Mouse (Mus musculus) megakaryocyte, adult 5-6 weeks (primary cell): Measurements from ENCODE around the gene Gm48552. TPM values are rescaled to one million over a fixed set of nuclear protein-coding genes. Genes with fewer than 3 reads are reported as not detected.
A peak's percentile ranks its signal among the peaks of the same experiment; 100 is the strongest.

Source experiments
- ATAC-seq: 2 replicates; pipeline ENCODE4 v1.8.0; 2016; ENCODE audit warnings: mild to moderate bottlenecking, inconsistent platforms; ENCODE audit not compliant: poor library complexity, severe bottlenecking
- total RNA-seq, 2 experiments: library from RNA; stranded (forward) in 1 of 2; stranded (reverse) in 1 of 2; fragments of 153-499, 151-499 nt in 1 of 2; fragments of 221-1000, 200-1000 nt in 1 of 2; gene quantifications; 2 replicates each; pipeline versions ENCODE4 v1.2.3 to v1.2.4; 2015 to 2017

Gm48552 gene
- total RNA-seq, 2 experiments from 2014 or later = 0.26 TPM; not detected in 1

DNA sequence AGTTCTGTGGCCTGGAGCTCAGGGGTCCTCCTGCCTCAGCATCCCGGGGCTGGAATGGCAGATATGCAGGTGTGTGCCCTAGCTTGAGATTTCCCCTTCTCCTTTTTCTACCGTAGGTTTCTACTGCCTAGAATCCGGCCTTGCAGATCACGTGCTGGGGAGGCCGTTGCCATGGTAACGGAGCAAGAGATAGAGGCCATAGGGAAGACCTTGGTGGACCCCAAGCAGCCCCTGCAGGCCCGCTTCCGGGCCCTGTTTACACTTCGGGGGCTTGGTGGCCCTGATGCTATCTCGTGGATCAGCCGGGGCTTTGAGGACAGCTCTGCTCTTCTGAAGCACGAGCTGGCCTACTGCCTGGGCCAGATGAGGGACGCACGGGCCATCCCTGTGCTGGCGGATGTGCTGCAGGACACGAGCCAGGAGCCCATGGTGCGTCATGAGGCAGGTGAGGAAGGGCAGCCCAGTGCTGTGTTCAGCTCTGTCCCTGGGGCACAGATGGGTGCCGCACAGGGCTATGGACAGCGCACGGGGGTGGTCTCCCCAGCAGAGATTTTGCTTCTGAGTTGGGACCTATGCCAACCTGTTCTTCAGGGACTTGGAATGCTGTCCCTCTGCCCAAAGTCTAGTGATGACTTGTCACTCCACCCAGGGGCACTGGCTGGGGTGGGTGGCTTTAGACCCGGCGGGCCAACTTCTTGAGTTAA, 3.0 kb upstream of the Gm48552 start:
- no peak for ATAC-seq

DNA sequence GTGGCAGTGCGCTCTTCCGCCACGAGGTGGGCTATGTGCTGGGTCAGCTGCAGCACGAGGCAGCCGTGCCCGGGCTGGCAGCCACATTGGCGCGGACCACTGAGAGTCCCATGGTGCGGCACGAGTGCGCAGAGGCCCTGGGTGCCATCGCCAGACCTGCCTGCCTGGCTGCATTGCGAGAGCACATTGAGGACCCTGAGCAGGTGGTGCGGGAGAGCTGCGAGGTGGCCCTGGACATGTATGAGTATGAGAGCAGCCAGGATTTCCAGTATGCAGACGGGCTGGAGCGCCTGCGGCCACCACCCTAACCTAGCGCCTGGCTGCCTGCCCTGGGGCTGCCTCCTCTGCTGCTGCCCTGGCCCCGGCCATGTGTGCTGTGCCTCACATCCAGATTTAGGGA, 1.1 kb upstream of the Gm48552 start:
- no peak for ATAC-seq

GRCm38 (mm10) chr10:81389373-81389772, 568 bp downstream of the Gm48552 start:
- ATAC-seq = no peak

DNA sequence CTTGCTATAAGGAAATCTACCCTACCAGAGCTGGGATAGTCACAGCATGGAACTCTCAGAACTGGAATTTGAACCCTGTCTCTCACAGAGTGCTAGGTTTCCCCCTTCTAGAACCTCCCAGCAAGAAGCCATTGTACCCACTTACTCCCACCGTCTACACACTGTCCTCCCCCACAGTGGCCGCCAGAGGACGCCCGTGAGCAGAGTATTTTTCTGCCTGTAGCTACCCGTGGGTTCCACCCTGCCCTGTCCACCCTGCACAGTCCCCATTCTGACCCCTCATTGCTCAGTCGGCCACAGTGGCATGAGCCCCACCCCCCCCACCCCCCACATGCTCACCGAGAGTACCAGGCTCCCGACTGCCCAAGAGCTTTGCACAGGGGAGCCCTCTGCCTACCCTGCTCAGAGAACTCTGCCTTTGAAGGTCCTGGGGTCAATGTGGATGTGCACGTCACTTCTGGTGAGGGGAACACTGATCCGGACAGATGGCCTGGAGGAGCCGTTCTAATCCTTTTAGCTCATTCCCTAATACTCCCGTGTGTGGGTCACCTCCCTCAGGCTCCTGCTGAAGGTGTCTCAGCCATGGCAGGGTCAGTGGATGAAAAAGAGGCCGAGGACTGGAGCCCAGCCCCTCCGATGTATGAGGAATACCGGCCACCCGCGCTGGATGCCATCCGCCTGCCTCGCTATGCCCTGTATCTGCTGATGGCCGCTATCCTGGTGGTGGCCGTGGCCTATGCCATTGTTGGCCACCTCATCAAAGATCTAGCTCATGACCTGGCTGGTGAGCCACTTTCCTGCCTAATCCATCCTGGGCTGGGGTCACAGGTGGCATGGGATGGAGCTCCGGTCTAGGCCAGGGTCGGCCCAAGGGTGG, 1.2 kb downstream of the Gm48552 start:
- peak; percentile 83 for ATAC-seq

GRCm38 (mm10) chr10:81390678-81390965, 1.8 kb downstream of the Gm48552 start:
- ATAC-seq = no peak

GRCm38 (mm10) chr10:81392270-81392669, 3.5 kb downstream of the Gm48552 start:
- no peak for ATAC-seq

DNA sequence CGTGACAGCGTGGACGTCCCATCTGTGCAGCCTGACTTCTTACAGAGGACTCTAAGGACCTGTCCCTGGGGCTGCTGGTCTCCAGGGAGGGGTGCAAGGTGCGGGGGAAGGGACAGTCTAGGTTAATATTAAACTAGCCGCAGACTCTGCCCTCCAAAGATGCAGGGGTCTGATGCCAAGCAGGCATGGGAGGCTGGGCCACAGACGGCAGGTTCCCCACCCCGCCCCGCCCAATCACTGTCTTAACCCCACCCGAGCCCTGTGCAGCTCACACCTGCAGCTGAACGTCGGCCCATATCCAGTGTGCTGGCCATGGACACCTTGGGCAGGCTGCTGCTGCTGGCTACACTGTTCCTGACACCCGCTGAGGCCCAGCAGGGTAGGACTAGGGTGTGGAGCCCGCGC, 4.0 kb downstream of the Gm48552 start, which contains the start of gene Smim24:
TSS of gene Smim24 (plus strand) at position 271 of the 405 bp plus-strand sequence.
- no peak for ATAC-seq

DNA sequence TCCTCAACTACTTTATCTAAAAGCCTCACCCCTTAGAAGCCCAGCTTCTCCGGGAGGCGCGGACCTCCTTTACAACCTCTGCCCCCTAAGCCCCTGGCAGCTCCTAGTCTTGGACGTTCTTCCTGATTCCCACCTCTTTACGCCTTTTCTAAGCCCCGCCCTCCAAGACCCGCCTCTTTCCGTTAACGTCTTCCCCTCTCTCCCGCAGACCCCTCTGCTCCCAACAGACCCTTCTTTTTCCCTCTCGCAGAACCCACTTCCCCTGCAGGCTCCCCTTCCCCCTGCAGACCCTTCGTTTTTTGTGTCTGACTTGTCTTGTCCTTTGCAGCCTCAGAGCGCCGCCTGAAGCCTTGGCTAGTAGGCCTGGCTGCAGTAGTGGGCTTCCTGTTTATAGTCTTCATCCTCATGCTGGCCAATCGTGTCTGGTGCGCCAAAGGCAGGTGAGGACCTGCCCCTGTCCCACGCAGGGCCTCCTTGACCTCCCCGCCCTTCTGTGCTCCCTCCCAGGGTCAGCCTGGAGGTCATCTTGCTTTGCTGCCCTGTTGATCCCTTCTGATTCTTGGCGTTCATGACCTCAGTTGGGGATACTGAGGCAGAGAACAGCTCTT, 4.8 kb downstream of the Gm48552 start:
- ATAC-seq = peak; percentile 41

DNA sequence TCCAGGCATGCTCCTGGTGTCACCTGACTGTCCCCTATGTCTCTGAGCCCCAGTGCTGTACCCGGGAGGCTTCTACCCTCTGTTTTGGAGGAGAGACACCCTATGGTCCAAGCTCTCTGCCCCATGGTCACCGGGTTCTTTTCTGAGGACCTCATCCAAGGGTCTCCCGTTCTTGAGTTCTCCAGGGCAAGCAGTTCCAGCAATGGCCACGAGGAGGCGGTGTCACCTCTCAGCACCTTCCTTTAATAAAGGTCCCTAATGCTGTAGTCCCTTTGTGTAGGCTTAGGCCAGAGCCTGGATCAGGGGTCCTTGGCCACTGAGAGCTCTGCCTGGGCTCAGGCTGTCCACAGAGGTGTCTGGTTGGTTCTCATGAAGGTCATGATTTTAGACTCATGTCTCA, 6.3 kb downstream of the Gm48552 start:
- peak; percentile 78 for ATAC-seq

GRCm38 (mm10) chr10:81395865-81396264, 7.1 kb downstream of the Gm48552 start:
- no peak for ATAC-seq

DNA sequence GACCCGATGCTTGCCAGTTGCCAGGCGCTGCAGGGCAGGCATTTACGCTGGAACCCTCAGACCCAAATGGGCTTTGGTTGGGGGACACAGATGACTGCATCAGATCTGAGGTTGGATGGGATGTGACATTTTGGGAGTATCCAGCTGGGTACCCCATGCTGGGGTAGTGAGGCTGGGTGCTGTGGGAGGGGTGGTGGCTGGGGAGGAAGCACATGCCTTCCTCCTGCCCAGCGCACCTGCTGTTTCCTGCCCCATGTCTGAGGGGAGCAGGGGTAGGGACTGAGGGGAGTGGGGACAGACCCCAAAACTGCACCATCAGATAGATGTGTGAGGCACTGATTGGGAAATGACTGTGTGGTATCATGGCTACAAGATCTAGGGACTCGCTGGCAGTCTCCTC, 7.9 kb downstream of the Gm48552 start:
- ATAC-seq = no peak

GRCm38 (mm10) chr10:81399296-81399695, 10.5 kb downstream of the Gm48552 start:
- no peak for ATAC-seq

DNA sequence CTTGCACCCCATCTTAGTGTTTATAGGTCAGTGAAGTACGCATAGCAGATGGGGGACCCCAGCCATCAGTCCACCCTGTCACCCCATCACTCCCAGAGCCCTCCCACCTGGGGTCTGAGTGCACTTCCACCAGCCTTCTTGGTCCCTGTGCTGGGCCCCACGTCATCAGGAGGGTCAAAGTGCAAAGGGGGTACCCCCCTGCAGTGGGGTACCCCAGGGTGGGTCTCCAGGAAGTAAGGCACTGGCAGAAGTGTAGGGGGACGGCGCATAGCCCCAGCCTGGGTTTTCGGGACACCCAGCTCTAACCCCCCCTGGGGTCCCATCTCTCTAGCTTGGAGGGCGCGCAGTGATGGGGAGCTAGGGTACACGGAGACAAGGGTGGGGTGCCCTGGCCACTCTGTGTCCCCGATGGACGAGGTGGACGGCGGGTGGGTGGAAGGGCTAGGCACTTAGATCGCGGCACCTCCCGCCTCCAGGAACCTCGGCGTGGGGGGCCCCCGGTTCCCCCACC, 11.0 kb downstream of the Gm48552 start:
- ATAC-seq = no peak

DNA sequence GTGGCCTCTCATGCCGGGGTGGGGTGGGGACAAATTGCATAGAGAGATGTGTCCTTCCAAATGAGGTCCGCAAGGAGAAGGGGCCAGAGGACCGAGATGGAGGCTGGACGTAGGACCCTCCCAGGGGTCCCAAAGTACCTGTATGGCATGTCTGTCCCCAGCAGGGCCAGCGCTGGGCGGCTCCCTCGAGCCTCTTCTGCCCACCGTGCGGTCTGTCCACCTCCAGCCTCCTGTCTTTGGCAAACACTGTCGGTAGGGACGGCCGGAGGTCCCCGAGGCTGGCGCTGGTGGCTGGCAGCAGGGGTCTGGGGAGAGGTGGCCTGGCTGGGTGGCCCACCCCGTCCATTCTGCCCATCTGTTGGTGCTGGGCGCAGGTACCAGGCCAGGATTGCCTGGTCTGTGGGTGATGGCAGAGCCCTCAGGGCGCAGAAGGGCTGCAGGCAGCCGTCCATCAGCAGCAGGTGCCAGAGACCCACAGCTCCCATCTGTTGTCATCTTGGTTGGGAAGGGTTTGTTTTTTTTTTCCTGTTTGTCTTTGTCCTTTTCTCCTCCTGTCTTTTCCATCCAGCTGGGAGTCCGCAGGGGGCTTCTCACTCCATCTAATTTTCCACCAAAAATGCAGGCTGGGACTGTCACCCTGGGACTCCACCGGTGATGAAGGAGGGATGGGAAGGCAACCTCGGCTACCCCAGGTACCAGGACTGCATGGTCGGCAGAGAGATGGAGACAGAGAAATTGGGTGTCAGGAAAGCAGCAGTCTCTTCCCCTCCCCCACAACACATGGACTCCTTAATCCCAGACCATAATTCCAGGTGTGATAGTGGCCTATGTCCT, 11.8 kb downstream of the Gm48552 start:
- no peak for ATAC-seq

DNA sequence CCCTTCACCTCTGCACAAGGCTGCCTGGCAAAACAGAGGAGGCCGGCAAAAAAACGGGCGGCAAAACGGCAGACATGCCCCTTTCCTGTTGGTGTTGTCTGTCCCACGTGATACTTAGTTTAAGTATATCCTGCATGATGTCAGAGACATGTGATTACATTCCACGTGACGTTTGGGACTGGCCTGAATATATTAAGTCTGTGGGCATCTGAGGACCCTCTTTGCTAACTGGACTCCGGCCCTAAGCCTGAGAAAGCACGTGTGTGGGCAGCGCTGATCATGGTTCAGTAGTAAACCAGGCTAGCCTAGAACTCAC, 12.4 kb downstream of the Gm48552 start:
- no peak for ATAC-seq

- ATAC-seq = 0 out of 2 replicates have a peak, but pooled peaks have one; percentile 19
Measured at GRCm38 (mm10) chr10:81401521-81402226, 12.9 kb downstream of the Gm48552 start.

GRCm38 (mm10) chr10:81402227-81402765, 13.5 kb downstream of the Gm48552 start:
- no peak for ATAC-seq

- no peak for ATAC-seq
Measured at GRCm38 (mm10) chr10:81403511-81403910, 14.7 kb downstream of the Gm48552 start.

- no peak for ATAC-seq
Measured at GRCm38 (mm10) chr10:81404082-81404481, 15.3 kb downstream of the Gm48552 start.

DNA sequence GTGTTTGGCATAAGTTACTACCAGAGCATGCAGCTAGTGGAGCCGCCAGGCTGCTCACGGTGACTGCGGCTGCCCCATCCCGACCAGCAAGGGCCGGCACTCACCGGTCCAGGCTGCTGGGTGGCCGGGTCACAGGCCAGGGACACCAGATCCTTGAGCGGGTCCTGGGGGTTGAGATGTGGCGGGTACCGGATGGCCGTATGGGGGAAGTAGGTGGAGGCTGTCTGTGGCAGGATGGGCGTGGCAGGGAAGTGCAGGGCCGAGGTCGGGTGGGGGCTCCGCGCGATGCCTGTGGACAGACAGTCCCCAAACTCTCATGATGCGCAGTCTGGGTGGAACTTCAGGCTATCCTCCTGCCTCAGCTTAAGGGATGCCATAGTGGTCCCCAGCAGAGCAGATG, 15.9 kb downstream of the Gm48552 start:
- ATAC-seq = peak; percentile 60
